Mouse (Mus musculus) heart, postnatal 0 days (tissue): ENCODE measurements at regions not wholly inside any gene's neighbourhood (a gene's known extent, or its start where the extent isn't known, plus 50 kb on each side); places are given as distances from the start of the nearest gene placed in this dataset.

ENCODE experiments used
- ATAC-seq: fragments of 200-750 bp; cut with Nextera tagmentation; 2 replicates; pipeline ENCODE4 v1.8.0; 2017; ENCODE audit warnings: low read depth, moderate number of reproducible peaks, moderate library complexity; ENCODE audit not compliant: insufficient read depth
- DNase-seq: peaks from one replicate; pipeline ENCODE4 v3.0.0-alpha.2; 2016; ENCODE audit warnings: low spot score
- H3K27ac ChIP-seq: fragments of 300-500 bp; sonication (generic); 2 replicates; pipeline ENCODE4 v1.5.1; 2014; ENCODE audit warnings: low read depth, mild to moderate bottlenecking
- H3K27me3 ChIP-seq: fragments of 300-500 bp; sonication (generic); 2 replicates; pipeline ENCODE4 v1.6.1; 2014; ENCODE audit warnings: low read length, mixed read lengths; ENCODE audit not compliant: control insufficient read depth, insufficient read depth
- H3K36me3 ChIP-seq: fragments of 300-500 bp; sonication (generic); replicated peaks from 2 replicates; pipeline ENCODE4 v1.6.1; 2014; ENCODE audit warnings: low read length, mixed read lengths; ENCODE audit not compliant: control insufficient read depth, insufficient read depth
- H3K4me1 ChIP-seq: fragments of 300-500 bp; sonication (generic); 2 replicates; pipeline ENCODE4 v1.6.1; 2014; ENCODE audit warnings: antibody characterized with exemption; ENCODE audit not compliant: control insufficient read depth, insufficient read depth
- H3K4me2 ChIP-seq: fragments of 300-500 bp; sonication (generic); 2 replicates; pipeline ENCODE4 v1.6.1; 2014; ENCODE audit warnings: low read depth, mild to moderate bottlenecking, low read length, moderate library complexity
- H3K4me3 ChIP-seq: fragments of 300-500 bp; sonication (generic); 2 replicates; pipeline ENCODE4 v1.5.1; 2014; ENCODE audit warnings: low read depth, low read length
- H3K9ac ChIP-seq: fragments of 300-500 bp; sonication (generic); replicated peaks from 2 replicates; pipeline ENCODE4 v1.6.1; 2014; ENCODE audit warnings: low read depth, low read length, mixed read lengths
- H3K9me3 ChIP-seq: fragments of 300-500 bp; sonication (generic); replicated peaks from 2 replicates; pipeline ENCODE4 v1.6.1; 2016; ENCODE audit warnings: low read length; ENCODE audit not compliant: control insufficient read depth
- CTCF ChIP-seq: IDR thresholded peaks from 2 replicates; pipeline ENCODE4 v1.5.1; 2016; ENCODE audit warnings: antibody characterized with exemption, control low read depth, low read depth
- EP300 ChIP-seq: IDR thresholded peaks from 2 replicates; pipeline ENCODE4 v1.6.1; 2016; ENCODE audit warnings: antibody characterized with exemption, low read depth
- WGBS: fragments of 180-500 bp; shearing (Covaris S2); extraction: QIAGEN DNeasy Blood & Tissue Kit; methylation state at CpG from one replicate; pipeline ENCODE4 v1.1.7; 2014; 5-methylcytosine and 5-hydroxymethylcytosine counted together

GRCm38 (mm10) chr13:52341981-52342380 is 189.1 kb downstream of the Diras2 start:
- DNase-seq (no peak), ATAC-seq (no peak)
- no peaks in the 10 kb centered on the region for H3K4me1 ChIP-seq
- no peaks in the 10 kb centered on the region for H3K27me3 ChIP-seq
- no peaks in the 10 kb centered on the region for H3K9me3 ChIP-seq
- no peaks in the 10 kb centered on the region for H3K36me3 ChIP-seq
- WGBS: 80% methylated on average over 8 of the region's 8 CpGs
- H3K9ac ChIP-seq: no peak overlapping the region
- no peak for TF ChIP-seq EP300
- no peak for TF ChIP-seq CTCF
- no peak overlapping the region for H3K4me2 ChIP-seq
- no peak overlapping the region for H3K4me3 ChIP-seq
- H3K27ac ChIP-seq: no peak overlapping the region

GRCm38 (mm10) chr13:52344383-52344782 is 186.7 kb downstream of the Diras2 start:
- TF ChIP-seq EP300 (no peak), CTCF (no peak)
- Histone ChIP-seq H3K4me2 (no peak overlapping the region), H3K27ac (no peak overlapping the region), H3K4me1 (no peaks in the 10 kb centered on the region), H3K27me3 (no peaks in the 10 kb centered on the region), H3K36me3 (no peaks in the 10 kb centered on the region), H3K9me3 (no peaks in the 10 kb centered on the region), H3K4me3 (no peak overlapping the region), H3K9ac (no peak overlapping the region)
- no peak for DNase-seq
- ATAC-seq: no peak
- WGBS: 72% methylated on average over 2 of the region's 2 CpGs

- H3K4me3 ChIP-seq: no peak overlapping the region
- H3K36me3 ChIP-seq: no peaks in the 10 kb centered on the region
- H3K4me2 ChIP-seq: no peak overlapping the region
- H3K9ac ChIP-seq: no peak overlapping the region
- WGBS: 85% methylated on average over 3 of the region's 3 CpGs
- TF ChIP-seq CTCF: no peak
- TF ChIP-seq EP300: no peak
- H3K27ac ChIP-seq: no peak overlapping the region
- no peaks in the 10 kb centered on the region for H3K4me1 ChIP-seq
- ATAC-seq (no peak), DNase-seq (no peak)
- no peaks in the 10 kb centered on the region for H3K9me3 ChIP-seq
- H3K27me3 ChIP-seq: no peaks in the 10 kb centered on the region
These were observed 186.2 kb downstream of the Diras2 start for GRCm38 (mm10) chr13:52344853-52345252.

- ATAC-seq (no peak), DNase-seq (no peak)
- 43% methylated on average over 13 of the region's 13 CpGs for whole genome bisulfite sequencing
- no peak overlapping the region for H3K27ac ChIP-seq
- H3K4me2 ChIP-seq: no peak overlapping the region
- TF ChIP-seq CTCF (no peak), EP300 (no peak)
- H3K4me3 ChIP-seq: no peak overlapping the region
- no peaks in the 10 kb centered on the region for H3K4me1 ChIP-seq
- H3K27me3 ChIP-seq: no peaks in the 10 kb centered on the region
- H3K9me3 ChIP-seq: no peaks in the 10 kb centered on the region
- no peaks in the 10 kb centered on the region for H3K36me3 ChIP-seq
- H3K9ac ChIP-seq: no peak overlapping the region
These were observed 185.6 kb downstream of the Diras2 start for GRCm38 (mm10) chr13:52345375-52346026.

GRCm38 (mm10) chr13:52346027-52346375 is 185.1 kb downstream of the Diras2 start:
- Histone ChIP-seq H3K36me3 (no peaks in the 10 kb centered on the region), H3K4me1 (no peaks in the 10 kb centered on the region), H3K27me3 (no peaks in the 10 kb centered on the region), H3K4me2 (no peak overlapping the region), H3K27ac (no peak overlapping the region), H3K4me3 (no peak overlapping the region), H3K9ac (no peak overlapping the region), H3K9me3 (no peaks in the 10 kb centered on the region)
- no peak for TF ChIP-seq CTCF
- no peak for TF ChIP-seq EP300
- 81% methylated on average over 5 of the region's 5 CpGs for WGBS
- no peak for ATAC-seq
- no peak for DNase-seq

- no peak overlapping the region for H3K27ac ChIP-seq
- H3K4me1 ChIP-seq: no peaks in the 10 kb centered on the region
- DNase-seq (no peak), ATAC-seq (no peak)
- no peak overlapping the region for H3K4me3 ChIP-seq
- 30% methylated on average over 2 of the region's 2 CpGs for WGBS
- no peak overlapping the region for H3K9ac ChIP-seq
- H3K9me3 ChIP-seq: no peaks in the 10 kb centered on the region
- no peak overlapping the region for H3K4me2 ChIP-seq
- TF ChIP-seq CTCF: no peak
- TF ChIP-seq EP300: no peak
- H3K27me3 ChIP-seq: no peaks in the 10 kb centered on the region
- no peaks in the 10 kb centered on the region for H3K36me3 ChIP-seq
These were observed 183.4 kb downstream of the Diras2 start for GRCm38 (mm10) chr13:52347631-52348030.
